Mouse (Mus musculus) frontal cortex, adult 2 months (tissue): ENCODE results near the gene Fam20a. TPM values are rescaled to one million over a fixed set of nuclear protein-coding genes. Genes with fewer than 3 reads are reported as not detected.

Experiments used
- DNase-seq, 2 experiments: peaks; one replicate each; pipeline ENCODE4 v3.0.0; 2022; ENCODE audit warnings: low spot score in 1 of 2; ENCODE audit errors: extremely low spot score in 1 of 2
- polyA plus RNA-seq: library from polyadenylated mRNA; depleted of rRNA; stranded (reverse); fragments of >200 nt; gene quantifications from 2 replicates; pipeline ENCODE4 v1.2.3, GENCODE M21; 2012; rRNA removed

The Fam20a gene
- polyA plus RNA-seq: 14.6 and 15.8 TPM in 2 replicates

DNA sequence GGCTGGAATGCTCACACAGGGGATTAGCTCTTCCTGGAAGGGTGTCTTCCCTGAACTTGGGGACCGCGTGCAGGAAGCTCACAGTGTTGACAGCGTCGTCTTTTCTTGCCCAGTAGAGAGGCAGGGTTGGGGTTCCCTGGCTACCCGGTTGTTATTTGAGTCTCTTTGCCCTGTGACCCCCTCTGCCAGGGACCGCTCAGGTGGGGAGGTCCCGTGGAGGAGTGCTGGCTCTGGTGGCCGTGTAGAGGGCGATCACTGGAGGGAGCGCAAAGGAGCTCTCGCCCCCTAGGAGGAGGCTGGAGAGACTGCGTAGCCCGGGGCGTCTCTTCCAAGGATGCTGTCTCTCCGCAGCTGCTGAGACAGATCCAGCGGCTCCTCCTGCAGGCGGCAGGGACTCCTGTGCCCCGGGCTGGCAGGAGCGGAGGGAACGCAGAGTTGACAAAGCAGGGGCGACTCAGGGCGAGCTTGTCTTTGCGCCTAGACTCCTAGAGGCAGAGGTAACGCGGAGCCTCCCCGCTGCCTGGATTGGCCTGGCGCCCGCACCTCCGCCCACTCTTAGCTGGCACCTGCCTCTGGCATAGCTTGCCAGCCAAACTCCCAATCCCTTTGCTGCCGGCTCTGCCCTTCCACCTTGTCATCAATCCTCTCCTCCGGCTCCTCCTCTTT is at the start of gene Fam20a:
Fam20a (minus strand) TSS at position 499 of the 666 bp plus-strand sequence.
- DNase-seq: peak; percentile 37 to 83

GRCm38 (mm10) chr11:109771381-109771780 is 49.3 kb upstream of the Fam20a start:
- DNase-seq: no peak

GRCm38 (mm10) chr11:109770185-109770584 is 48.1 kb upstream of the Fam20a start:
- DNase-seq: no peak

DNA sequence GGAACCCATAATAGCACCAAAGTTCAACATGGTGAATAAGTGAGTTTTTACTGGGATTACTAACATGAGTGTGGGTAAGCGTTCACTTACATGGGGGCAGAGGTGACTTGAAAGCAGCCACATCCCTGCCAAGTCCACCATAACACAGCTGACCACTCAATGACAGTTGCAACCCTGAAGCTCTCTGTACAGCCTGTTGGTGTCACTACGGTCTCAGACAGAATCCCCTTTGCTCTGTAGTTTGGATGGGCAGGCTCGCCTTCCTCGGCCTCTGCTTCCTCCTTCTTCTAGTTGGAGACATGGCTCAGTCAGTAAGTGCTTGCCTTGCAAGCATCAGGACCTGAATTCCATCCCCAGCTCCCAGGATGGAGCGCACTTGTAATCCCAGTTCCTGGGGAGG is 47.0 kb upstream of the Fam20a start:
- DNase-seq: no peak

GRCm38 (mm10) chr11:109760063-109760462 is 38.0 kb upstream of the Fam20a start:
- no peak for DNase-seq

- DNase-seq: peak in 1 of 2 experiments; percentile 25
Observed at GRCm38 (mm10) chr11:109758616-109759215, 36.6 kb upstream of the Fam20a start.

DNA sequence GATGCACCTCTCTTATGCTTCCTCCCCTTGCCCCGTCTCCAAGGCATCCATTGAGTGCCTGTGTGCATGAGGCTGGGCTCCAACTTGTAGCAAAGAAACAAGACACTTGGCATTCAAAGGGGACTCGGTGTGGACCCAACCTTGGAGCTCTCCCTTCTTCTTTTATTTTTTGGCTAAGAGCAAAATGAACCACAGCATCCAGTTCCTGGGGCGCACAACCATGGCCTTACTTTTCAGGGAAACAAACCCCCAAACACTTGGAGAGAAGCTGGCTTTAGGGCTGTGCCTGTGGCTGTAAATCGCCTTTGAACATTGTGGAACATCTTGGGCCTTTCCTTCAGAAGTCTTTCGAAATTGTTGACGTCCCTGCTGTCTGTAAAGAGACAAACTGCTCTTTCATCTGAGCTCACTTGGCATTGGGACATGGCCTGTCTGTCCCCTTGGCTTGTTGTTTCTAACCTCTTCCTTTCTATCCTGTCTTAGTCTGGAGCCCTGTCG is 32.1 kb upstream of the Fam20a start:
- peak; percentile 38 for DNase-seq

DNA sequence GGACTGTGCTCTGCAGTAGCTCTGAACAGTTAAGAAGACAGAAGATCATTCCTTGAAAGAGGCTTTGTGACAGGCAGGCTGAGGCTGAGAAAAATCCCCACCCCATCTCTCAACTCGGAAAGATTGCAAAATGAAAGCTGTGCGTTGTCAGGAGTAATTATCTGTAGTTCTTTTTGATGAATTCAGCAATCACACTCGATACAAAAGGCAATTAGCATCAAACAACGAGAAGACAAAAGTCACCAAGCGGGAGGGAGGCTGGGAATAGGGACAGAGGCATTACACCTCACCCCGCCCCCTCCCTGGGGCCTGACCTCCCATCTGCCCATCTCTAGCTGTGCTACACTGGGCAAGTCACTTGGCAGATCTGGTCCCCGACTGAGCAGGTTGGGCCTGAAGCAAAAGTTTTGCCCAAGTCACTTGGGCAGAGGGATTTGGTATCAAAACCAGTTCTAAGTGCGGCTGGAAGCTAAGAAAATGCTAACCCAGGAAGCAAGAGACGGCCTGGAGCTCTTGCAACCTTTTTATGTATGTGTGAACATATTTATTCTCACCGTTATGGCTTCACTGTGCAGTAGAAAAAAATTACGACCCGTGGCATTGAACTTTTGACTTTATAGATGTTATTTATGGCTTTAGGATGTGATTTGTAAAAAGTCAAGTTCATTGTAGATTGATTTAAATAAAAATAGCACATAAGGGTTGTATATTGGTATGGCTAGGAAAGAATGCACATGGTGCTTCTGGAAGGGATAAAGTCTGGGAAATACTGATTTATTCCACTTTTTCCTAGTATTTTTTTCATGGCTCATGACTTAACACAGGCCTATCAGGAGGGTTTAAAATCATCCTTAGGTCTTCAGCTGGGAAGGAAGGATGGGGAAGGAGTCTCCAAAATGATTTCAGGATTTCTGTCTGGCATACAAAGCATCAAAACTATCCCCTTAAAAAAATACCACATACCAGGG is 29.8 kb upstream of the Fam20a start:
- no peak for DNase-seq

DNA sequence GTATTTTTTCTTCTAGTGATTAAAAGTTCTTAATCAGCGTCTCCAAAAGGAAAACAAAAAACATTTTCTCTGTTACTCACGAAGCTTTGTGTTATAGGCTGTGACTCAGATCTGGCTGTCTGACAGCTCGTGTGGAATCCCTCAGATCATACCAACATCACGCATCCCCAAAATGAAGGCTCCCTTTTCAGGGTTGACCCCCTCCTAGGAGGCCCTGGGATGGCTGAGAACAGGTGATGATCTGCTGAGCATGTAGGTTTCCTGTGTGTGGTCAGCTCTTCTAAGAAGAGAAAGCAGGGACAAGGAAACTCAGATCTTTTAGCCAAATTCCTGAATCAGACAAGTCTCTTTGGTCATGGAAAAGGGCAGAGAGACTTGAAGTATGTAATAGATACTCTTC is 23.1 kb upstream of the Fam20a start:
- no peak for DNase-seq

- DNase-seq: no peak
Observed at GRCm38 (mm10) chr11:109737967-109738366, 15.9 kb upstream of the Fam20a start.

DNA sequence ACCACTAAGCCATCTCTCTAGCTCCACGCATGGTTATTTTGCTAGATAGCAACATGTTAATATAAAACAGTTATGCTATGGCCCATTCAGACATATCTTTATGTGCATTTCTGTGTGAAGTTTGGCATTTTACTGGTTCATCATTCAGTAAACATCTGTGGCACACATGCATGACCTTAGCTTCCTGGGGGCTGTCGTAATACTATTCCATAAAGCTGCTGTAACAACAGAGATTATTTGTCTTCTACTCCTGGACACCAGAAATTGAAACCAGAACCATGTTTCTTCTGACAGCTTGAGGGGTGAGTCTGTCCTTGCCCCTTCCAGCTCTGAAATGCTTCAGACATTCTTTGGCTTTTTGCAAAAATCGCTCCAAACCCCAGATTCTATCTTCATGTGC is 14.3 kb upstream of the Fam20a start:
- DNase-seq: no peak

GRCm38 (mm10) chr11:109734341-109734740 is 12.3 kb upstream of the Fam20a start:
- no peak for DNase-seq

DNA sequence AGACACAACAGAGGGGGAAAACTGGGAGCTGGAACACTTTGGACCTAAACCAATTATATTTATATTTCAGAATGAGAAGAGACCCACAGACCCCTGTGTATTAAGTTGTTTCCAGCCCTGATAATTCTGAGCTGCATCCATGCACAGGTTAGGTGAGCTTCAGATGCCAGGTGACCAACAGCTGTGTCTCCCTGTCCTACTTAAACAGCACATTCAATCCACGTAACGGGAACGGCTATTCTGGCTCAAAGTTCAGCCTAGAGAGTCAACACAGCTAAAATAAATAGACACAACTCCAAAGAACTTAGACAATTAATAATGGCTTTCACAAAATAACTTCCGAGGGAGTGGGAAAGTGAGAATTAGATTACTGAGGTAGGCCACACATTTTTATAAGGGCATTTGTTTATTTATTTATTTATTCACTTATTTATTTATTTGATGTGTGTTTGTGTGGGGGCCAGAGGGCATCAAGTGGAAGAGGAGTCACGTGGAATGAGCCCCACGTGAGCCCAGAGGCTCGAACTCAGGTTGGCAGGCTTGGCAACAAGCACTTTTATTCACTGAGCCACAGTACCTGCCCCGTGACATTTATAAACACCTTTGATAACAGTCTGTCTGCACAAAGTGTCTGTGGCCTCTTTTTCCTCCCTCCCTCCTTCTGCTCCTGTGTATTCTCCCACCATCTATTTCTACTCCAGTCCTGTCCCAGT is 10.8 kb upstream of the Fam20a start:
- DNase-seq: no peak

GRCm38 (mm10) chr11:109728371-109728770 is 6.3 kb upstream of the Fam20a start:
- DNase-seq: no peak

DNA sequence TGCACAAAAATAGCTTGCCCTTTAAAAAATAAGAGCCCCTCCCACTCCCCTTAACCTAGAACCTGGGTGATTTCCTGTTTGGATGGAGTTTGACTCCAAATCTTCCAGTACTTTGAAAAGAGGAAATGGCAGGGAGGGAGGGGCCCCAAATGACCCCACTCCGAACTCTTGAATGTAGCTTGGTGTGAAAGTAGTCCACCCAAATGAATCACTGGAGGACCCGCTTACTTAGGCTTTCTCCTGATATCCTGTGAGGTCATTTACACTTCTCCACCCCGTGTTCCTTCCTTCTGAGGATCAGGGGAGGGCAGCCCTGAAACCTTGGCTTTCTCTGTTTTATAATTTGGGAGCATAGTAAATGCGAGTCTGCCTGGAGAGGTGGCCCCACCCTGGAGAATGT is 632 bp upstream of the Fam20a start:
- DNase-seq: no peak

DNA sequence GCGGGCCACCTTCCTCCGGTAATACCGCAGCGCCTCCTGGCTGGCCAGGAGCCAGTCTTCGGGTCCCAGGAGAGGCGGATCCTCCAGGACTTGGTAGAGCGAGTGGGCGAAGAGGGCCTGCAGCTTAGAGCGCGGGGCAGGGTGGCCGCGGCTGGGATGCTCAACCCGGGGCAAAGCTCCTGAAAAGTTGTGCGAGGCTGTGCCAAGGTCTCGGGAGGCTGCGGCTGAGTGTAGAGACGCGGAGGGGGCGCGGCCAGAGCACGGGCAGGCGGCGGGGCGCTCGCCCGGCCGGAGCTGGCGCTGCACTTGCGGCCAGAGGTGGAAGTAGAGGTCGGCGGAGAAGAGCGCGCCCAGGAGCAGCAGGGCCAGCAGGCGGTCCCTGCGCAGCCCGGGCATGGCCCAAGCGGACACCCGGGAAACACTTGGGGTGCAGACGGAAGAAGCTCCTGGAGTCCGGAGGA is 729 bp downstream of the Fam20a start:
- DNase-seq: no peak

GRCm38 (mm10) chr11:109720809-109721319 is 1.2 kb downstream of the Fam20a start:
- no peak for DNase-seq

- DNase-seq: no peak
Observed at GRCm38 (mm10) chr11:109719399-109719798, 2.7 kb downstream of the Fam20a start.

DNA sequence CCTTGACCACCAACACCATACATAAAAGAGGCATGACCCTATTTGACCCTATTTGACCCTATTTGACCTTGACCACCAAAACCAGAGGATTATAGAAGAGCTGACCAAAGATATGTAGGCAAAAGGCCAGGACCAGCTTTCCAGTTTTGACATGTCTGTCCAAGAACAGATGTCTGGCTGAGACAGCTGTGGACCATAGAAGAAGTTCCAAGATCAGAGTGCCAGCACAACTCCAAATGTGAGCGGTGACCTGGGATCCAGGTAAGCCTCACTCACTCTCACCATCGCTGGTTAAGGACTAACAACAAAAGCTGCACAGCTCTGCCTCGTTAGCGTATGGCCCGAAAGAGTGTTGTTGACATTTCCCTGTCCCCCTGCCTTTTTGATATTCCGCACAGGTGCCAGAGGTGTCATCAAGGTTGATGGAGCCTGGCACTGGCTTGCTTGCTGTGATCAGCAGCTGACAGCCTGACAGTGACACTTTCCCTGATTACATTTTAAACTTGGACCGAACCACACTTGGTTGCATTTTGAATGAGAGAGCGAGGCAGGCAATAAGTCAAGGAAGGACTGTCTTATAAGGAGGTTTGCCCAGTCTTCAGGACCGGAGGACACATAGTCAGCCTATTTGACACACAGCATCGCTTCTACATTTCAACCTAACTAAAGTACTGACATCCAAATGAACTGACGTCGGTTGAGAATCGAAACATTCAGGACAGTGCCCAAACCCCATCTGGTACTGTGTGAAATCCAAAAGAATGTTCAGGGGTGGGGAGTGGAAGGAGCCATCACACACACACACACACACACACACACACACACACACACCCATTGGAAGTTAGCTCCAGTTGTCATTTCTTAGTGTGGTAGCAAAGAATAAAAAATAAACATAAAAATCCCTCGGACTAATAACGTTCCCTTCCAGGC is 3.8 kb downstream of the Fam20a start:
- DNase-seq: no peak
